Mouse (Mus musculus) cerebellum, postnatal 4 days (tissue): ENCODE data around the gene Lrpprc.

Experiments
- DNase-seq, 2 experiments: peaks; one replicate each; pipeline ENCODE4 v3.0.0; 2022; ENCODE audit warnings: low spot score in 2 of 2, mixed read lengths in 1 of 2

The Lrpprc gene

GRCm38 (mm10) chr17:84771882-84772281 lies 18.7 kb downstream of the Lrpprc start:
- DNase-seq, result no peak

- DNase-seq, result no peak
These were observed 31.6 kb downstream of the Lrpprc start for GRCm38 (mm10) chr17:84758971-84759370.

- no peak for DNase-seq
These were observed 32.2 kb downstream of the Lrpprc start for GRCm38 (mm10) chr17:84758374-84758773.

- DNase-seq, result no peak
These were observed 34.5 kb downstream of the Lrpprc start for GRCm38 (mm10) chr17:84756090-84756489.

- no peak for DNase-seq
These were observed 37.1 kb downstream of the Lrpprc start for GRCm38 (mm10) chr17:84753489-84753888.

GRCm38 (mm10) chr17:84752286-84752685 lies 38.3 kb downstream of the Lrpprc start:
- DNase-seq, result no peak

GRCm38 (mm10) chr17:84751630-84752191 lies 38.9 kb downstream of the Lrpprc start:
- DNase-seq, result no peak

GRCm38 (mm10) chr17:84750130-84750529 lies 40.5 kb downstream of the Lrpprc start:
- DNase-seq, result no peak

- DNase-seq, result no peak
These were observed 41.3 kb downstream of the Lrpprc start for GRCm38 (mm10) chr17:84749297-84749696.

GRCm38 (mm10) chr17:84748152-84748682 lies 42.4 kb downstream of the Lrpprc start:
- DNase-seq, result no peak

- no peak for DNase-seq
These were observed 43.4 kb downstream of the Lrpprc start for GRCm38 (mm10) chr17:84747212-84747611.

- no peak for DNase-seq
These were observed 45.6 kb downstream of the Lrpprc start for GRCm38 (mm10) chr17:84745001-84745400.

GRCm38 (mm10) chr17:84744256-84744655 lies 46.3 kb downstream of the Lrpprc start:
- no peak for DNase-seq

- no peak for DNase-seq
These were observed 52.4 kb downstream of the Lrpprc start for GRCm38 (mm10) chr17:84738073-84738797.

GRCm38 (mm10) chr17:84736719-84737118 lies 53.9 kb downstream of the Lrpprc start:
- DNase-seq, result no peak

- no peak for DNase-seq
These were observed 58.0 kb downstream of the Lrpprc start for GRCm38 (mm10) chr17:84732612-84733011.

GRCm38 (mm10) chr17:84731361-84731760 lies 59.2 kb downstream of the Lrpprc start:
- DNase-seq, result no peak

GRCm38 (mm10) chr17:84729140-84729539 lies 61.4 kb downstream of the Lrpprc start:
- no peak for DNase-seq

- no peak for DNase-seq
These were observed 62.2 kb downstream of the Lrpprc start for GRCm38 (mm10) chr17:84728201-84728911.

- no peak for DNase-seq
These were observed 65.4 kb downstream of the Lrpprc start for GRCm38 (mm10) chr17:84725163-84725562.

- no peak for DNase-seq
These were observed 66.6 kb downstream of the Lrpprc start for GRCm38 (mm10) chr17:84724028-84724427.

GRCm38 (mm10) chr17:84719105-84719504 lies 71.5 kb downstream of the Lrpprc start:
- DNase-seq, result no peak

GRCm38 (mm10) chr17:84717416-84717815 lies 73.2 kb downstream of the Lrpprc start:
- no peak for DNase-seq
